Comparison of ENCODE assay signal across 9 mouse cellular contexts in genomic region chr4:133928576-133929277, GRCm38 (mm10). TPM values are rescaled to one million over a fixed set of nuclear protein-coding genes. Genes with fewer than 3 reads are reported as not detected.
DNase-seq lines count a peak whose midpoint lies in the region; ATAC-seq and TF ChIP-seq lines count a peak whose summit lies in the region.
"Had no signal": no experiment of that assay in that cellular context is flagged by ENCODE, and none has a peak within 500 bp of the region (broad histone marks: within the 10 kb centered on the region; RNA-seq: fewer than 3 reads in every experiment).

No protein-coding gene starts in this region.

- no peak for TF ChIP-seq CTCF in E14TG2a.4 (conservative IDR thresholded peaks at IDR 0.05; ENCODE audit: low read length)

- H3K27me3 ChIP-seq in E14TG2a.4 (ENCODE audit: insufficient read depth, low read length), result no peaks in the 10 kb centered on the region

- peaks cover 4% of the 10 kb centered on the region; the same call in 1 of the 2 replicates for H3K9me3 ChIP-seq in E14TG2a.4 (ENCODE audit: low read length)

- DNase-seq in MN1 (ENCODE audit: low spot score), result peak; percentile 86
- peak; percentile 15 for DNase-seq in heart, postnatal 4 days
- peak; percentile 30 for DNase-seq in lung, postnatal 14 days
- DNase-seq in right cerebral cortex, adult 2 months (ENCODE audit: low spot score in 2 of 2), result no peak
- no peak for DNase-seq in spleen, postnatal 10 days (ENCODE audit: low spot score in 2 of 2)
- DNase-seq in urinary bladder, postnatal 14 days (ENCODE audit: low spot score), result no peak

- H3K36me3 ChIP-seq in E14TG2a.4 (ENCODE audit: insufficient read depth, low read length), result no peaks in the 10 kb centered on the region

- ATAC-seq in erythroblast, adult 5-6 weeks (replicated peaks; ENCODE audit: low FRiP score, poor library complexity, severe bottlenecking), result no peak

- H3K4me1 ChIP-seq in E14TG2a.4 (replicated peaks; ENCODE audit: low read depth, low read length), result peaks cover 20% of the 10 kb centered on the region

- H3K4me3 ChIP-seq in E14TG2a.4 (replicated peaks; ENCODE audit: low read length), result peak overlapping the region; percentile 63
- H3K4me3 ChIP-seq: heart, adult 2 months had no signal

RNA-seq across cellular contexts. Expression of gene Hmgn2, which starts 39.7 kb away (rescaled TPM):
- total RNA-seq in heart, postnatal 4 days (2021), result 100 to 1,000 TPM; 484 to 489 TPM
- total RNA-seq in erythroblast, adult 5-6 weeks (2015; ENCODE audit: low replicate concordance), result 970 and 984 TPM in 2 replicates
- 403 and 537 TPM in 2 replicates for total RNA-seq in erythroblast, adult 5-6 weeks (2017; ENCODE audit: low replicate concordance)

RNA-seq across cellular contexts. Expression of gene Rps6ka1, which starts 41.1 kb away (rescaled TPM):
- total RNA-seq in heart, postnatal 4 days (2021), result 10 to 100 TPM in 1 of 2 experiments, 1 to 10 TPM in 1; 9.1 to 10.7 TPM
- total RNA-seq in erythroblast, adult 5-6 weeks (2015; ENCODE audit: low replicate concordance), result 40.0 and 40.1 TPM in 2 replicates
- 67.2 and 89.1 TPM in 2 replicates for total RNA-seq in erythroblast, adult 5-6 weeks (2017; ENCODE audit: low replicate concordance)

Comparison
In these comparisons a context has a peak if more than half of its experiments do, and no peak if none do; other contexts are left out.
1. DNase-seq: peak in MN1 (single experiment), heart, postnatal 4 days (single experiment) and lung, postnatal 14 days (single experiment); none in right cerebral cortex, adult 2 months (0 of 2), spleen, postnatal 10 days (0 of 2) and urinary bladder, postnatal 14 days (single experiment).